Mouse (Mus musculus) layer of hippocampus, adult 2 months (tissue): Measurements from ENCODE around the gene Tmem106a. TPM values are rescaled to one million over a fixed set of nuclear protein-coding genes. Genes with fewer than 3 reads are reported as not detected.

Experiments
- DNase-seq, 2 experiments: peaks; one replicate each; pipeline ENCODE4 v3.0.0; 2022; ENCODE audit warnings: low spot score in 2 of 2
- H3K27ac ChIP-seq: fragments of 200-600 bp; 2 replicates; pipeline ENCODE4 v1.8.1; 2022
- H3K4me3 ChIP-seq: fragments of 200-600 bp; 2 replicates; pipeline ENCODE4 v1.8.1; 2022; ENCODE audit warnings: mild to moderate bottlenecking
- CTCF ChIP-seq: fragments of 200-600 bp; conservative IDR thresholded peaks from 2 replicates; pipeline ENCODE4 v1.8.1; 2022; ENCODE audit warnings: antibody characterized with exemption, mild to moderate bottlenecking, moderate library complexity
- long read RNA-seq, 2 experiments: library from polyadenylated mRNA; stranded (forward); transcript quantifications; one replicate each; pipeline ENCODE4 v2.0.0; 2021; ENCODE audit warnings: borderline mapping rate in 2 of 2
- total RNA-seq, 2 experiments: library from RNA; stranded (reverse); gene quantifications; 2 replicates each; pipeline ENCODE4 v1.2.3; 2021

Tmem106a gene
- total RNA-seq, result 1 to 10 TPM; 2.4 to 4.2 TPM
- long read RNA-seq, experiment 1, partial matches to known transcripts, result 1 of 1 reads
- long read RNA-seq, experiment 1, other reads (novel, unspliced or antisense), result 0 of 1 reads
- long read RNA-seq, experiment 2, partial matches to known transcripts, result 0 of 2 reads
- long read RNA-seq, experiment 2, other reads (novel, unspliced or antisense), result 0 of 2 reads

- H3K27ac ChIP-seq, result no peak within 1 kb of the TSS
- H3K4me3 ChIP-seq, result peak within 1 kb of the TSS; percentile 52
- TF ChIP-seq CTCF, result no peak
- DNase-seq, result no peak
Observed at GRCm38 (mm10) chr11:101582054-101583035, at the start of gene Tmem106a. Tmem106a (plus strand) TSS chr11:101582242.

GRCm38 (mm10) chr11:101543533-101543932 is 38.5 kb upstream of the Tmem106a start:
- no peak for TF ChIP-seq CTCF
- Histone ChIP-seq H3K4me3 (no peak overlapping the region), H3K27ac (no peak overlapping the region)
- no peak for DNase-seq

GRCm38 (mm10) chr11:101544132-101544531 is 37.9 kb upstream of the Tmem106a start:
- H3K27ac ChIP-seq, result no peak overlapping the region
- no peak for TF ChIP-seq CTCF
- DNase-seq, result peak in 1 of 2 experiments; percentile 65
- H3K4me3 ChIP-seq, result no peak overlapping the region

- no peak for TF ChIP-seq CTCF
Observed at GRCm38 (mm10) chr11:101548526-101548925, 33.5 kb upstream of the Tmem106a start.

GRCm38 (mm10) chr11:101551751-101552475 is 30.1 kb upstream of the Tmem106a start, which contains the start of the genes Brca1 and Nbr1:
Brca1 (minus strand) TSS chr11:101551955.
Nbr1 (plus strand) TSS chr11:101552149.
- Histone ChIP-seq H3K4me3 (peak within 1 kb of the TSS; percentile 82), H3K27ac (peak within 1 kb of the TSS; percentile 98)
- TF ChIP-seq CTCF, result no peak
- peak; percentile 93 to 95 for DNase-seq

More at GRCm38 (mm10) chr11:101548526-101548925, 33.5 kb upstream of the Tmem106a start:
- DNase-seq, result no peak
- Histone ChIP-seq H3K27ac (no peak overlapping the region), H3K4me3 (no peak overlapping the region)

- Histone ChIP-seq H3K27ac (peak overlapping the region; percentile 98), H3K4me3 (peak overlapping the region; percentile 82)
- TF ChIP-seq CTCF, result peak; percentile 60
- DNase-seq, result peak; percentile 99 to 100
Observed at GRCm38 (mm10) chr11:101552476-101553300, 29.4 kb upstream of the Tmem106a start.

GRCm38 (mm10) chr11:101553354-101553930 is 28.6 kb upstream of the Tmem106a start:
- Histone ChIP-seq H3K27ac (peak overlapping the region; percentile 92), H3K4me3 (peak overlapping the region; percentile 82)
- TF ChIP-seq CTCF, result no peak
- no peak for DNase-seq

- Histone ChIP-seq H3K27ac (no peak overlapping the region), H3K4me3 (no peak overlapping the region)
- no peak for TF ChIP-seq CTCF
- no peak for DNase-seq
Observed at GRCm38 (mm10) chr11:101556541-101556940, 25.5 kb upstream of the Tmem106a start.

- no peak for DNase-seq
- Histone ChIP-seq H3K27ac (no peak overlapping the region), H3K4me3 (no peak overlapping the region)
- TF ChIP-seq CTCF, result no peak
Observed at GRCm38 (mm10) chr11:101556954-101557353, 25.1 kb upstream of the Tmem106a start.

- peak; percentile 94 for TF ChIP-seq CTCF
- no peak overlapping the region for H3K27ac ChIP-seq
- no peak overlapping the region for H3K4me3 ChIP-seq
- peak; percentile 51 to 65 for DNase-seq
Observed at GRCm38 (mm10) chr11:101562391-101562790, 19.7 kb upstream of the Tmem106a start.

GRCm38 (mm10) chr11:101568421-101568820 is 13.6 kb upstream of the Tmem106a start:
- Histone ChIP-seq H3K4me3 (no peak overlapping the region), H3K27ac (no peak overlapping the region)
- no peak for TF ChIP-seq CTCF
- DNase-seq, result no peak
